ENCODE assay signal across 8 mouse cellular contexts in the genomic region with DNA sequence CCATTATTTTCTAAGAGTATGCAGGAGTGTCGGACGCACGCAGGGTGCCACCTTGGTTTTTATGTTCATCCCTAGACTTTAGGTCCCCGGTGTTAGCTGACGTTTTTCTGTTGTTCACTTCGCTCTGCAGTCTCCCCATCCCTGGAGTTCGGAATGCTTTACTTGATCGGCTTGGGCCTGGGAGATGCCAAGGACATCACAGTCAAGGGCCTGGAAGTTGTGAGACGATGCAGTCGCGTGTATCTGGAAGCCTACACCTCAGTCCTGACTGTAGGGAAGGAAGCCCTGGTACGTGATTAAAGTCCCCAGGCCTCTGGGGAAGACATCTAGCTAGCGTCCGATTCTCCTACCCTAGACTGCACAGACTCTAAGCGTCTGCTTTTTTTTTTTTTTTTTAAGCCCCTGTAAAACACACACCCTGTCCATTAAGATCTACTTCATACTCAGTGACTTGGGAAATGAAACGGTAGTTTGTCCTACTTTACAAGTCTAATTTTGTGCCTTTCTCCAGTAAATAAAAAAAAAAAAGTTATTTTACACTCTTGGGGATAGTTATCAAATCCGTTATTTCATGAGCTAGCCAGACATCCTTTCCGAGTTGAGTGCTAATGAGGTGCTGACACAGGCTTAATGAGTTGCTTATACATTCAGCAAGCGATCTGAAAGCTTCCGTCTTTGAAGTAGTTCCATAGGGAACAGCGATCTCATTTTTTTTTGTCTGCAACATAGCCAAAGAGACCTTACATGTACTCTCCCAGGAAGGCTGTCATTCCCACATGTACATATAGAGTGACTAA. TPM values are rescaled to one million over a fixed set of nuclear protein-coding genes. Genes with fewer than 3 reads are reported as not detected.
DNase-seq lines count a peak whose midpoint lies in the region; ATAC-seq and TF ChIP-seq lines count a peak whose summit lies in the region.

No protein-coding gene starts in this region.

- no peaks in the 10 kb centered on the region for H3K27me3 ChIP-seq in heart, embryonic 12.5 days (replicated peaks)
- no peaks in the 10 kb centered on the region for H3K27me3 ChIP-seq in forebrain, postnatal 0 days (ENCODE audit: insufficient read depth, low read length)
- no peaks in the 10 kb centered on the region for H3K27me3 ChIP-seq in liver, embryonic 15.5 days
- H3K27me3 ChIP-seq in stomach, embryonic 15.5 days (replicated peaks) = no peaks in the 10 kb centered on the region

- DNase-seq in heart, adult 18-20 months = no peak
- DNase-seq in urinary bladder, postnatal 25 days (ENCODE audit: low spot score) = peak; percentile 14
- DNase-seq in urinary bladder, postnatal 4 days (ENCODE audit: low spot score in 2 of 2) = no peak
- peak; percentile 19 for DNase-seq in forebrain, postnatal 0 days
- DNase-seq in cerebellum, postnatal 4 days (ENCODE audit: low spot score in 2 of 2) = no peak

- no peaks in the 10 kb centered on the region for H3K9me3 ChIP-seq in heart, embryonic 12.5 days (replicated peaks)
- no peaks in the 10 kb centered on the region for H3K9me3 ChIP-seq in forebrain, postnatal 0 days (ENCODE audit: low read length)
- H3K9me3 ChIP-seq in liver, embryonic 15.5 days (replicated peaks) = no peaks in the 10 kb centered on the region
- no peaks in the 10 kb centered on the region for H3K9me3 ChIP-seq in stomach, embryonic 15.5 days

- H3K4me2 ChIP-seq in heart, embryonic 12.5 days = peak overlapping the region; percentile 87
- H3K4me2 ChIP-seq in forebrain, postnatal 0 days (ENCODE audit: low read depth) = peak overlapping the region; percentile 60
- peak overlapping the region; percentile 82 for H3K4me2 ChIP-seq in liver, embryonic 15.5 days
- peak overlapping the region; percentile 59 for H3K4me2 ChIP-seq in stomach, embryonic 15.5 days

- no peak for TF ChIP-seq CTCF in forebrain, postnatal 0 days (IDR thresholded peaks at IDR 0.05; ENCODE audit: low read depth)

- 3% methylated on average over 21 of the region's 21 CpGs for WGBS in heart, embryonic 12.5 days
- WGBS in forebrain, postnatal 0 days = 1% methylated on average over 21 of the region's 21 CpGs
- WGBS in liver, embryonic 15.5 days (ENCODE audit: insufficient replicate concordance) = 3% methylated on average over 21 of the region's 21 CpGs
- 2% methylated on average over 21 of the region's 21 CpGs for WGBS in stomach, embryonic 15.5 days

- H3K36me3 ChIP-seq in heart, embryonic 12.5 days = no peaks in the 10 kb centered on the region
- H3K36me3 ChIP-seq in forebrain, postnatal 0 days (ENCODE audit: insufficient read depth) = no peaks in the 10 kb centered on the region
- H3K36me3 ChIP-seq in liver, embryonic 15.5 days (replicated peaks) = peaks cover 6% of the 10 kb centered on the region; the same call in 1 of the 2 replicates
- no peaks in the 10 kb centered on the region for H3K36me3 ChIP-seq in stomach, embryonic 15.5 days

- no peaks in the 10 kb centered on the region for H3K4me1 ChIP-seq in heart, embryonic 12.5 days (replicated peaks)
- H3K4me1 ChIP-seq in forebrain, postnatal 0 days (ENCODE audit: insufficient read depth) = 0 out of 2 replicates have a peak, but pooled peaks cover 3% of the 10 kb centered on the region
- peaks cover 12% of the 10 kb centered on the region for H3K4me1 ChIP-seq in liver, embryonic 15.5 days (replicated peaks)
- H3K4me1 ChIP-seq in stomach, embryonic 15.5 days = no peaks in the 10 kb centered on the region

- H3K4me3 ChIP-seq in heart, embryonic 12.5 days = peak overlapping the region; percentile 94
- peak overlapping the region; percentile 54 for H3K4me3 ChIP-seq in forebrain, postnatal 0 days (ENCODE audit: low read depth, low read length)
- peak overlapping the region; percentile 88 for H3K4me3 ChIP-seq in liver, embryonic 15.5 days (replicated peaks)
- H3K4me3 ChIP-seq in stomach, embryonic 15.5 days (replicated peaks) = peak overlapping the region; percentile 93

- H3K27ac ChIP-seq in heart, embryonic 12.5 days (ENCODE audit: poor library complexity, severe bottlenecking) = peak overlapping the region; percentile 51
- peak overlapping the region; percentile 75 for H3K27ac ChIP-seq in forebrain, postnatal 0 days (ENCODE audit: low read depth, low read length)
- H3K27ac ChIP-seq in liver, embryonic 15.5 days (replicated peaks) = peak overlapping the region; percentile 73
- H3K27ac ChIP-seq in stomach, embryonic 15.5 days = peak overlapping the region; percentile 36; the same call in 1 of the 2 replicates

- H3K9ac ChIP-seq in heart, embryonic 12.5 days = peak overlapping the region; percentile 85
- H3K9ac ChIP-seq in forebrain, postnatal 0 days = peak overlapping the region; percentile 64
- peak overlapping the region; percentile 73 for H3K9ac ChIP-seq in liver, embryonic 15.5 days
- H3K9ac ChIP-seq in stomach, embryonic 15.5 days = peak overlapping the region; percentile 35; the same call in 1 of the 2 replicates

- peak; percentile 38 for ATAC-seq in heart, embryonic 12.5 days (ENCODE audit: insufficient number of reproducible peaks, low FRiP score)
- peak; percentile 74 for ATAC-seq in forebrain, postnatal 0 days
- ATAC-seq in liver, embryonic 15.5 days (ENCODE audit: insufficient read depth) = peak; percentile 47
- peak; percentile 44 for ATAC-seq in stomach, embryonic 15.5 days (ENCODE audit: insufficient read depth, low FRiP score, low read depth)

RNA-seq across cellular contexts. Expression of a gene that starts 0.9 kb away (rescaled TPM):
- 19.1 and 19.2 TPM in 2 replicates for polyA plus RNA-seq in heart, embryonic 12.5 days (2016; fragmentation: Nextera tagmentation; extraction: Ambion mirVana)
- total RNA-seq in heart, adult 18-20 months (2021) = 1 to 10 TPM; 7.2 to 9.8 TPM
- 16.8 and 20.0 TPM in 2 replicates for total RNA-seq in forebrain, postnatal 0 days (2014; rRNA removed)
- polyA plus RNA-seq in forebrain, postnatal 0 days (2015; fragmentation: Nextera tagmentation; extraction: Ambion mirVana) = 19.4 and 20.1 TPM in 2 replicates
- 15.4 and 15.7 TPM in 2 replicates for polyA plus RNA-seq in liver, embryonic 15.5 days (2015; fragmentation: Nextera tagmentation; extraction: Ambion mirVana)
- polyA plus RNA-seq in stomach, embryonic 15.5 days (2015; fragmentation: Nextera tagmentation; extraction: Ambion mirVana) = 30.4 and 30.7 TPM in 2 replicates

Comparison
In these comparisons a context has a peak if more than half of its experiments do, and no peak if none do; other contexts are left out.
1. DNase-seq: peak in urinary bladder, postnatal 25 days (single experiment) and forebrain, postnatal 0 days (single experiment); none in heart, adult 18-20 months (0 of 2), urinary bladder, postnatal 4 days (0 of 2) and cerebellum, postnatal 4 days (0 of 2).
2. H3K9ac ChIP-seq: peak in every context shown above with its lines; median percentile 85 in heart, embryonic 12.5 days; 73 in liver, embryonic 15.5 days; 64 in forebrain, postnatal 0 days; 35 in stomach, embryonic 15.5 days.
3. Peak in every context shown above with its lines, with median percentiles within 50 percentile points of each other: ATAC-seq, H3K27ac ChIP-seq, H3K4me2 ChIP-seq and H3K4me3 ChIP-seq.